Mouse (Mus musculus) pancreas, adult 10 weeks (tissue): ENCODE data around the gene Cdk13. TPM values are rescaled to one million over a fixed set of nuclear protein-coding genes. Genes with fewer than 3 reads are reported as not detected.

Source experiments
- polyA plus RNA-seq: library from polyadenylated mRNA; stranded (reverse); fragments of 350-450 nt; fragmentation: Illumina TruSeq; extraction: RNeasy Lipid Tissue Mini Kit (QIAGEN cat#74804); gene quantifications from one replicate; pipeline ENCODE4 v1.2.3, GENCODE M21; 2015; ENCODE audit warnings: low read depth, low replicate concordance; ENCODE audit not compliant: insufficient read depth

Cdk13 gene
- polyA plus RNA-seq: 7.4 TPM

DNA sequence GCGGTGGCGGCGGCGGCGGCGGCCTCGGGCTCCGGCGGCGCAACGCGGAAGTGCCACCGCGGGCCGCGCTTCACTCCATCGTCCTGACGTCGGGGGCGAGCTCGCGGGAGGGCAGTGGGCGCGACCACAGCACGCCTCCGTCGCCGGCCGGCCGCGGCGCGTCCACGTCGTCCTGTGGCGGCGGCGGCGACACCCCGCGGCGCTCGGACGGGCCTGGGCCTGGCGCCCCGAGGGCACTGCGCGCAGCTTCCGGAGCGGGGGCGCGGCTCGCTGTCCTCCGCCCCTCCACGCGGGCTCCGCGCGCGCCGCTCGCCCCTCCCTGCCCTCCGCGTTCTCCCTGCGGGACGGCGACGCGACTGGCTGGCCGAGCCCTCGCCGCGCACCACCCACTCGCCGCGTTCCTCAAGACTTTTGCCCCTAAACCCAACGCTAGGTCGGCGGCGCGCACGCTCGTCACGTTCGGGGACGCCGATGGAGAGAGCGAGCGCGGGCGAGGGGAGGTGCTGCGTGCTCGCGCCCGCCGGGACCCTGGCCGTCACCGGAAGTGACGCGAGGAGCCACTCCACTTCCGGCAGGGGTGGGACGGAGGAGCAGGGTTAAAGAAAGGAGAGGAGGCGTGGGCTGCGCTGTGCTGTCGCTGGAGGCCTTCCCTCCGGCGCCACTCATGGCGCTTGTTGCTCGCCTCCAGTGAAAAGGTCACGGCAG lies at the start of gene Cdk13:
TSS of gene Cdk13 (minus strand) at position 189 of the 705 bp plus-strand sequence.

DNA sequence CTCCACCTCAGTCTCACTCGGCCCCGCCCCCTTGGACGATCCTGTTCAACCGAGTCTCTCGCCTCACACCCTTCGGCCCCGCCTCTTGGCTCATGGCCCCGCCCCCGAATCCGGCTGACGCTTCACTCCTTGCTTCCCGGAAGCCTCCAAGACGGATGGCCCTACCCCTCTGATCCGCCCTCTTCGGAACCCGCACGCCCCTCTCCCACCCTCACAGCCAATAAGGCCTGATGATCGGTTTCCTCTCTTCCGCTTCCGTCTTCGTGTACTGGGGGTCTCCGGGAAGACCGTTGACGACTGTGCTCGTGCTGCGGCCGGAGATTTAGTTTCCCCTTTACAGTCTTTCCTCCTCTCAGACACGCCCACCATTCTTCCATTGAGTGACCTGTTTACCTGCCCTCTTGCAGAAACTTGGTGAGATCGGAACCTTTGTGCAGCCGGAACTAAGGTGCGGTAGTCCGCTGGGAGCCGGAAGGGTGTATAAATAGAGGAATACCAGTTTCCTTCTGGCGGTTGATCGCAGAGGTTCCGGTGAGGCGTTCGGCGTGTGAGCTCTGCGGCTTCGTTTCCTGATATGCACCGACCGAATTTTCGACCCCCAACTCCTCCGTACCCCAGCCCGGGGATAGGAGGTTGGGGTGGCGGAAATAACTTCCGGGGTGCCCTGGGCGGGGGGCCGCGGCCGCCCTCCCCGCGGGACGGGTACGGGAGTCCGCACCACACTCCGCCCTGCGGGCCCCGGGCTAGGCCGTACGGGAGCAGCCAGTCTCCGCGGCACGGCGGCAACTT lies 109.8 kb downstream of the Cdk13 start, which contains the start of the genes Mplkip and Sugct:
TSS of gene Mplkip (plus strand) at position 282 of the 789 bp plus-strand sequence.
TSS of gene Sugct (minus strand) at position 643 of the 789 bp plus-strand sequence.

Other genes with a start within 250 kb of the Cdk13 start
- 4.8 TPM for gene Mplkip, start 109.9 kb downstream of the Cdk13 start, polyA plus RNA-seq
- gene Sugct, start 109.5 kb downstream of the Cdk13 start, polyA plus RNA-seq: 2.8 TPM
- gene Rala, start 139.1 kb upstream of the Cdk13 start, polyA plus RNA-seq: 7.4 TPM
- gene Yae1d1, start 188.3 kb upstream of the Cdk13 start, polyA plus RNA-seq: 3.4 TPM